In genomic region chrX:99149047-99149446, GRCm38 (mm10) we compare ENCODE assay signal across 14 mouse cellular contexts. TPM values are rescaled to one million over a fixed set of nuclear protein-coding genes. Genes with fewer than 3 reads are reported as not detected.
DNase-seq lines count a peak whose midpoint lies in the region; ATAC-seq lines count a peak whose summit lies in the region.
"Had no signal": no experiment of that assay in that cellular context is flagged by ENCODE, and none has a peak within 500 bp of the region (broad histone marks: within the 10 kb centered on the region; RNA-seq: fewer than 3 reads in every experiment).

No protein-coding gene starts in this region.

- no peak overlapping the region for H3K4me2 ChIP-seq in intestine, embryonic 16.5 days (ENCODE audit: low read depth, low read length)
- no peak overlapping the region for H3K4me2 ChIP-seq in intestine, embryonic 15.5 days (replicated peaks)
- no peak overlapping the region for H3K4me2 ChIP-seq in midbrain, embryonic 11.5 days
- no peak overlapping the region for H3K4me2 ChIP-seq in midbrain, embryonic 14.5 days (ENCODE audit: low read length)
- no peak overlapping the region for H3K4me2 ChIP-seq in lung, embryonic 16.5 days (ENCODE audit: low read depth, low read length)
- H3K4me2 ChIP-seq: embryonic facial prominence, embryonic 15.5 days; hindbrain, embryonic 12.5 days; limb, embryonic 13.5 days; midbrain, embryonic 12.5 days had no signal

- H3K4me3 ChIP-seq in intestine, embryonic 16.5 days (ENCODE audit: low read length), result no peak overlapping the region
- no peak overlapping the region for H3K4me3 ChIP-seq in intestine, embryonic 15.5 days (replicated peaks)
- H3K4me3 ChIP-seq in midbrain, embryonic 11.5 days (ENCODE audit: low read depth, low read length), result no peak overlapping the region
- H3K4me3 ChIP-seq in midbrain, embryonic 14.5 days (replicated peaks; ENCODE audit: low read depth, low read length), result no peak overlapping the region
- no peak overlapping the region for H3K4me3 ChIP-seq in lung, embryonic 16.5 days (ENCODE audit: low read length)
- H3K4me3 ChIP-seq: embryonic facial prominence, embryonic 15.5 days; hindbrain, embryonic 12.5 days; limb, embryonic 13.5 days; midbrain, embryonic 12.5 days; myocyte had no signal

- no peaks in the 10 kb centered on the region for H3K27me3 ChIP-seq in intestine, embryonic 16.5 days (replicated peaks; ENCODE audit: control insufficient read depth, insufficient read depth, low read length)
- H3K27me3 ChIP-seq in intestine, embryonic 15.5 days (replicated peaks), result 0 out of 2 replicates have a peak, but pooled peaks cover 8% of the 10 kb centered on the region
- H3K27me3 ChIP-seq in midbrain, embryonic 11.5 days (ENCODE audit: control insufficient read depth, insufficient read depth, low read length), result peaks cover 8% of the 10 kb centered on the region
- no peaks in the 10 kb centered on the region for H3K27me3 ChIP-seq in midbrain, embryonic 14.5 days (ENCODE audit: control insufficient read depth, insufficient read depth, low read length)
- H3K27me3 ChIP-seq in lung, embryonic 16.5 days (ENCODE audit: control insufficient read depth, insufficient read depth, low read depth, low read length), result no peaks in the 10 kb centered on the region

- H3K9me3 ChIP-seq in intestine, embryonic 16.5 days (ENCODE audit: control insufficient read depth, low read length), result no peaks in the 10 kb centered on the region
- H3K9me3 ChIP-seq in intestine, embryonic 15.5 days, result no peaks in the 10 kb centered on the region
- H3K9me3 ChIP-seq in midbrain, embryonic 11.5 days (ENCODE audit: control insufficient read depth, low read length), result no peaks in the 10 kb centered on the region
- H3K9me3 ChIP-seq in midbrain, embryonic 14.5 days (ENCODE audit: control insufficient read depth, low read length), result no peaks in the 10 kb centered on the region
- H3K9me3 ChIP-seq in lung, embryonic 16.5 days (ENCODE audit: control insufficient read depth, low read length), result no peaks in the 10 kb centered on the region
- H3K9me3 ChIP-seq: embryonic facial prominence, embryonic 15.5 days; hindbrain, embryonic 12.5 days; limb, embryonic 13.5 days; midbrain, embryonic 12.5 days had no signal

- H3K36me3 ChIP-seq in intestine, embryonic 16.5 days (ENCODE audit: control insufficient read depth, insufficient read depth, low read length), result 0 out of 2 replicates have a peak, but pooled peaks cover 6% of the 10 kb centered on the region
- no peaks in the 10 kb centered on the region for H3K36me3 ChIP-seq in intestine, embryonic 15.5 days
- peaks cover 4% of the 10 kb centered on the region for H3K36me3 ChIP-seq in midbrain, embryonic 11.5 days (ENCODE audit: control insufficient read depth, insufficient read depth, low read length)
- peaks cover 14% of the 10 kb centered on the region for H3K36me3 ChIP-seq in midbrain, embryonic 14.5 days (ENCODE audit: control insufficient read depth, insufficient read depth, low read length)
- no peaks in the 10 kb centered on the region for H3K36me3 ChIP-seq in lung, embryonic 16.5 days (ENCODE audit: control insufficient read depth, insufficient read depth, low read length)

- H3K9ac ChIP-seq in intestine, embryonic 16.5 days (ENCODE audit: low read depth, low read length), result no peak overlapping the region
- H3K9ac ChIP-seq in intestine, embryonic 15.5 days, result no peak overlapping the region
- no peak overlapping the region for H3K9ac ChIP-seq in midbrain, embryonic 11.5 days (ENCODE audit: low read length)
- H3K9ac ChIP-seq in midbrain, embryonic 14.5 days (replicated peaks; ENCODE audit: low read length), result no peak overlapping the region
- H3K9ac ChIP-seq in lung, embryonic 16.5 days (ENCODE audit: low read length), result no peak overlapping the region
- H3K9ac ChIP-seq: embryonic facial prominence, embryonic 15.5 days; hindbrain, embryonic 12.5 days; limb, embryonic 13.5 days; midbrain, embryonic 12.5 days had no signal

- ATAC-seq in intestine, embryonic 16.5 days, result no peak
- ATAC-seq in intestine, embryonic 15.5 days, result no peak
- no peak for ATAC-seq in midbrain, embryonic 11.5 days (ENCODE audit: low FRiP score)
- ATAC-seq in midbrain, embryonic 14.5 days (ENCODE audit: low FRiP score, low TSS enrichment), result no peak
- ATAC-seq in lung, embryonic 16.5 days (ENCODE audit: low read depth), result 0 out of 2 replicates have a peak, but pooled peaks have one; percentile 5
- ATAC-seq in erythroblast, adult 5-6 weeks (replicated peaks; ENCODE audit: low FRiP score, poor library complexity, severe bottlenecking), result no peak

- 62% methylated on average over 7 of the region's 7 CpGs for WGBS in intestine, embryonic 16.5 days
- whole genome bisulfite sequencing in intestine, embryonic 15.5 days, result 66% methylated on average over 7 of the region's 7 CpGs
- WGBS in midbrain, embryonic 11.5 days, result 72% methylated on average over 7 of the region's 7 CpGs
- 73% methylated on average over 7 of the region's 7 CpGs for WGBS in midbrain, embryonic 14.5 days
- 56% methylated on average over 7 of the region's 7 CpGs for WGBS in lung, embryonic 16.5 days

- peaks cover 21% of the 10 kb centered on the region for H3K4me1 ChIP-seq in intestine, embryonic 16.5 days (ENCODE audit: control insufficient read depth, insufficient read depth, low read length)
- peaks cover 12% of the 10 kb centered on the region; the same call in 1 of the 2 replicates for H3K4me1 ChIP-seq in intestine, embryonic 15.5 days (replicated peaks)
- H3K4me1 ChIP-seq in midbrain, embryonic 11.5 days (ENCODE audit: control insufficient read depth, insufficient read depth, low read length), result peaks cover 28% of the 10 kb centered on the region
- peaks cover 11% of the 10 kb centered on the region; the same call in 1 of the 2 replicates for H3K4me1 ChIP-seq in midbrain, embryonic 14.5 days (ENCODE audit: control insufficient read depth, insufficient read depth, low read length)
- peaks cover 22% of the 10 kb centered on the region for H3K4me1 ChIP-seq in lung, embryonic 16.5 days (replicated peaks; ENCODE audit: control insufficient read depth, insufficient read depth, low read length)

- peak; percentile 35 for DNase-seq in midbrain, embryonic 11.5 days (ENCODE audit: low spot score, missing footprints)
- DNase-seq in midbrain, embryonic 14.5 days, result no peak
- no peak for DNase-seq in urinary bladder, postnatal 25 days (ENCODE audit: low spot score)
- DNase-seq: cerebellum, adult 11 months; gastrocnemius, postnatal 36 days had no signal

- peak overlapping the region; percentile 43; the same call in 1 of the 2 replicates for H3K27ac ChIP-seq in intestine, embryonic 16.5 days (ENCODE audit: low read length)
- H3K27ac ChIP-seq in intestine, embryonic 15.5 days, result no peak overlapping the region
- H3K27ac ChIP-seq in midbrain, embryonic 11.5 days (ENCODE audit: low read depth, low read length), result no peak overlapping the region
- H3K27ac ChIP-seq in midbrain, embryonic 14.5 days (replicated peaks; ENCODE audit: low read depth, low read length), result no peak overlapping the region
- peak overlapping the region; percentile 47; the same call in 1 of the 2 replicates for H3K27ac ChIP-seq in lung, embryonic 16.5 days (ENCODE audit: low read length)
- H3K27ac ChIP-seq: embryonic facial prominence, embryonic 15.5 days; hindbrain, embryonic 12.5 days; limb, embryonic 13.5 days; midbrain, embryonic 12.5 days had no signal

RNA-seq across cellular contexts. Expression of gene Efnb1, which starts 13.1 kb away (rescaled TPM):
- polyA plus RNA-seq in intestine, embryonic 16.5 days (2015; fragmentation: Nextera tagmentation; extraction: Ambion mirVana), result 18.3 and 19.4 TPM in 2 replicates
- 30.8 and 31.4 TPM in 2 replicates for polyA plus RNA-seq in intestine, embryonic 15.5 days (2015; fragmentation: Nextera tagmentation; extraction: Ambion mirVana)
- 34.7 and 38.3 TPM in 2 replicates for polyA plus RNA-seq in midbrain, embryonic 11.5 days (2014; fragmentation: Nextera tagmentation; extraction: Ambion mirVana)
- 13.9 and 20.0 TPM in 2 replicates for polyA plus RNA-seq in midbrain, embryonic 14.5 days (2014; fragmentation: Nextera tagmentation; extraction: Ambion mirVana)
- polyA plus RNA-seq in lung, embryonic 16.5 days (2015; fragmentation: Nextera tagmentation; extraction: Ambion mirVana), result 29.8 and 31.6 TPM in 2 replicates
- total RNA-seq in erythroblast, adult 5-6 weeks (2015; ENCODE audit: low replicate concordance), result 0.21 TPM in 1 of 2 replicates, not detected in the other
- total RNA-seq in erythroblast, adult 5-6 weeks (2017; ENCODE audit: low replicate concordance), result 0.28 TPM in 1 of 2 replicates, not detected in the other

Comparison
In these comparisons a context has a peak if more than half of its experiments do, and no peak if none do; other contexts are left out.
1. H3K27ac ChIP-seq: peak in intestine, embryonic 16.5 days (single experiment) and lung, embryonic 16.5 days (single experiment); none in intestine, embryonic 15.5 days (single experiment), midbrain, embryonic 11.5 days (single experiment) and midbrain, embryonic 14.5 days (single experiment).